Mouse (Mus musculus) lung, embryonic 14.5 days (tissue): Measurements from ENCODE around the gene Rps6kc1. TPM values are rescaled to one million over a fixed set of nuclear protein-coding genes. Genes with fewer than 3 reads are reported as not detected.
"Not testable (repeated sequence)": the region's sequence is repeated elsewhere in the genome, so short reads cannot be mapped to it uniquely, and the experiment has no call there.

Experiments
- ATAC-seq: fragments of 200-750 bp; cut with Nextera tagmentation; 2 replicates; pipeline ENCODE4 v1.8.0; 2017; ENCODE audit warnings: mild to moderate bottlenecking, moderate TSS enrichment, moderate library complexity; ENCODE audit not compliant: insufficient read depth
- DNase-seq: peaks from one replicate; pipeline ENCODE4 v3.0.0-alpha.2; 2015
- H3K27ac ChIP-seq: fragments of 300-500 bp; sonication (generic); 2 replicates; pipeline ENCODE4 v1.5.1; 2014; ENCODE audit warnings: low read depth, mild to moderate bottlenecking, moderate library complexity
- H3K27me3 ChIP-seq: fragments of 300-500 bp; sonication (generic); 2 replicates; pipeline ENCODE4 v1.6.1; 2014; ENCODE audit warnings: low read length, control low read depth; ENCODE audit not compliant: insufficient read depth
- H3K36me3 ChIP-seq: fragments of 300-500 bp; sonication (generic); 2 replicates; pipeline ENCODE4 v1.6.1; 2014; ENCODE audit warnings: control low read depth; ENCODE audit not compliant: insufficient read depth
- H3K4me1 ChIP-seq: fragments of 300-500 bp; sonication (generic); 2 replicates; pipeline ENCODE4 v1.6.1; 2014; ENCODE audit warnings: antibody characterized with exemption, control low read depth; ENCODE audit not compliant: insufficient read depth
- H3K4me2 ChIP-seq: fragments of 300-500 bp; sonication (generic); 2 replicates; pipeline ENCODE4 v1.6.1; 2014; ENCODE audit warnings: mild to moderate bottlenecking
- H3K4me3 ChIP-seq: fragments of 300-500 bp; sonication (generic); 2 replicates; pipeline ENCODE4 v1.5.1; 2014; ENCODE audit warnings: low read depth, low read length
- H3K9ac ChIP-seq: fragments of 300-500 bp; sonication (generic); 2 replicates; pipeline ENCODE4 v1.6.1; 2014
- H3K9me3 ChIP-seq: fragments of 300-500 bp; sonication (generic); 2 replicates; pipeline ENCODE4 v1.6.1; 2016; ENCODE audit warnings: low read depth, low read length, control low read depth
- CTCF ChIP-seq: IDR thresholded peaks from 2 replicates; pipeline ENCODE4 v1.5.1; 2016; ENCODE audit warnings: antibody characterized with exemption, low read depth
- WGBS: fragments of 180-500 bp; shearing (Covaris S2); extraction: QIAGEN DNeasy Blood & Tissue Kit; methylation state at CpG from one replicate; pipeline ENCODE4 v1.1.7; 2014; 5-methylcytosine and 5-hydroxymethylcytosine counted together
- polyA plus RNA-seq: library from polyadenylated mRNA; unstranded; fragments of >200 nt; fragmentation: Nextera tagmentation; extraction: Ambion mirVana; gene quantifications from 2 replicates; pipeline ENCODE4 v1.2.1, GENCODE M21; 2014

The Rps6kc1 gene
- polyA plus RNA-seq, 1 experiment from 2014 or later, result 14.9 TPM

GRCm38 (mm10) chr1:190927311-190927710 lies 15.7 kb upstream of the Rps6kc1 start:
- H3K36me3 ChIP-seq, result no peaks in the 10 kb centered on the region
- ATAC-seq (no peak), DNase-seq (peak; percentile 9)
- H3K4me2 ChIP-seq, result peak overlapping the region; percentile 78
- H3K27me3 ChIP-seq, result no peaks in the 10 kb centered on the region
- H3K9ac ChIP-seq, result no peak overlapping the region
- WGBS, result 65% methylated on average over 3 of the region's 3 CpGs
- TF ChIP-seq CTCF, result no peak
- H3K9me3 ChIP-seq, result no peaks in the 10 kb centered on the region
- H3K4me1 ChIP-seq, result peaks cover 10% of the 10 kb centered on the region
- H3K27ac ChIP-seq, result no peak overlapping the region; the same call in 1 of the 2 replicates
- H3K4me3 ChIP-seq, result peak overlapping the region; percentile 74; the same call in 1 of the 2 replicates

GRCm38 (mm10) chr1:190924812-190925211 lies 13.2 kb upstream of the Rps6kc1 start, which contains the start of gene Angel2:
Gene Angel2 (plus strand): TSS chr1:190925112.
- H3K36me3 ChIP-seq, H3K4me1 ChIP-seq, H3K27ac ChIP-seq, H3K4me3 ChIP-seq, H3K27me3 ChIP-seq, DNase-seq, H3K9me3 ChIP-seq, ATAC-seq, H3K9ac ChIP-seq, H3K4me2 ChIP-seq: not testable (repeated sequence)
- 74% methylated on average over 3 of the region's 3 CpGs for WGBS

- Histone ChIP-seq H3K9me3 (no peaks in the 10 kb centered on the region), H3K27ac (no peak overlapping the region), H3K4me1 (no peaks in the 10 kb centered on the region), H3K27me3 (no peaks in the 10 kb centered on the region), H3K4me2 (no peak overlapping the region), H3K4me3 (no peak overlapping the region), H3K36me3 (no peaks in the 10 kb centered on the region), H3K9ac (no peak overlapping the region)
- DNase-seq (no peak), ATAC-seq (no peak)
- no peak for TF ChIP-seq CTCF
- WGBS, result 58% methylated on average over 8 of the region's 8 CpGs
Observed at GRCm38 (mm10) chr1:190919725-190920469, 8.3 kb upstream of the Rps6kc1 start.

- no peak for DNase-seq
- Histone ChIP-seq H3K4me1 (no peaks in the 10 kb centered on the region), H3K27ac (no peak overlapping the region), H3K9ac (no peak overlapping the region), H3K9me3 (no peaks in the 10 kb centered on the region), H3K4me2 (no peak overlapping the region), H3K4me3 (no peak overlapping the region), H3K36me3 (no peaks in the 10 kb centered on the region), H3K27me3 (no peaks in the 10 kb centered on the region)
- WGBS, result 58% methylated on average over 7 of the region's 7 CpGs
- TF ChIP-seq CTCF, result no peak
- ATAC-seq, result no peak
Observed at GRCm38 (mm10) chr1:190918938-190919337, 7.4 kb upstream of the Rps6kc1 start.

GRCm38 (mm10) chr1:190912623-190913022 lies 1.1 kb upstream of the Rps6kc1 start:
- TF ChIP-seq CTCF, result peak; percentile 17; the same call in 1 of the 2 replicates
- DNase-seq, result no peak
- H3K4me3 ChIP-seq, result no peak overlapping the region
- H3K27ac ChIP-seq, result no peak overlapping the region
- H3K4me1 ChIP-seq, result peaks cover 9% of the 10 kb centered on the region; the same call in 1 of the 2 replicates
- no peaks in the 10 kb centered on the region for H3K36me3 ChIP-seq
- no peak for ATAC-seq
- 54% methylated on average over 1 of the region's 1 CpGs for WGBS
- peak overlapping the region; percentile 89; the same call in 1 of the 2 replicates for H3K4me2 ChIP-seq
- no peak overlapping the region for H3K9ac ChIP-seq
- H3K27me3 ChIP-seq, result no peaks in the 10 kb centered on the region
- H3K9me3 ChIP-seq, result no peaks in the 10 kb centered on the region

GRCm38 (mm10) chr1:190910836-190911235 lies 734 bp downstream of the Rps6kc1 start:
- Histone ChIP-seq H3K36me3 (no peaks in the 10 kb centered on the region), H3K9me3 (no peaks in the 10 kb centered on the region), H3K4me1 (peaks cover 9% of the 10 kb centered on the region; the same call in 1 of the 2 replicates), H3K9ac (peak overlapping the region; percentile 78), H3K27me3 (no peaks in the 10 kb centered on the region), H3K4me3 (peak overlapping the region; percentile 80), H3K4me2 (peak overlapping the region; percentile 89), H3K27ac (no peak overlapping the region)
- ATAC-seq (no peak), DNase-seq (no peak)
- no peak for TF ChIP-seq CTCF
- WGBS, result 65% methylated on average over 6 of the region's 6 CpGs

- TF ChIP-seq CTCF, result no peak
- 66% methylated on average over 16 of the region's 16 CpGs for WGBS
- no peak overlapping the region for H3K4me3 ChIP-seq
- DNase-seq (no peak), ATAC-seq (peak; percentile 66; the same call in 1 of the 2 replicates)
- H3K4me1 ChIP-seq, result 0 out of 2 replicates have a peak, but pooled peaks cover 3% of the 10 kb centered on the region
- no peaks in the 10 kb centered on the region for H3K27me3 ChIP-seq
- H3K9me3 ChIP-seq, result no peaks in the 10 kb centered on the region
- H3K27ac ChIP-seq, result no peak overlapping the region
- peaks cover 13% of the 10 kb centered on the region; the same call in 1 of the 2 replicates for H3K36me3 ChIP-seq
- no peak overlapping the region for H3K9ac ChIP-seq
- H3K4me2 ChIP-seq, result no peak overlapping the region
Observed at GRCm38 (mm10) chr1:190904714-190905113, 6.9 kb downstream of the Rps6kc1 start.
